Mouse (Mus musculus): ENCODE measurements around the gene Npm3.

Npm3 gene

GRCm38 (mm10) chr19:45753551-45753950, 4.2 kb upstream of the Npm3 start:
- DNase-seq (ENCODE audit: low spot score in 2 of 2), result no peak

GRCm38 (mm10) chr19:45751881-45752280, 2.5 kb upstream of the Npm3 start:
- DNase-seq (ENCODE audit: low spot score in 2 of 2), result no peak

- no peak for DNase-seq (ENCODE audit: low spot score in 2 of 2)
Observed at GRCm38 (mm10) chr19:45748691-45749242, 624 bp downstream of the Npm3 start.

GRCm38 (mm10) chr19:45748206-45748605, 1.2 kb downstream of the Npm3 start:
- DNase-seq (ENCODE audit: low spot score in 2 of 2), result no peak

GRCm38 (mm10) chr19:45747028-45747867, 2.1 kb downstream of the Npm3 start:
- peak; percentile 81 to 87 for DNase-seq (ENCODE audit: low spot score in 2 of 2)

GRCm38 (mm10) chr19:45746153-45747020, 3.0 kb downstream of the Npm3 start:
- peak; percentile 70 to 72 for DNase-seq (ENCODE audit: low spot score in 2 of 2)

- DNase-seq (ENCODE audit: low spot score in 2 of 2), result no peak
Observed at GRCm38 (mm10) chr19:45745344-45746152, 3.8 kb downstream of the Npm3 start.

GRCm38 (mm10) chr19:45743619-45744018, 5.8 kb downstream of the Npm3 start:
- DNase-seq (ENCODE audit: low spot score in 2 of 2), result no peak

- no peak for DNase-seq (ENCODE audit: low spot score in 2 of 2)
Observed at GRCm38 (mm10) chr19:45742984-45743575, 6.3 kb downstream of the Npm3 start.

GRCm38 (mm10) chr19:45742218-45742983, 7.0 kb downstream of the Npm3 start, which contains the start of gene Fgf8:
Fgf8 (minus strand) TSS chr19:45742915.
- no peak for DNase-seq (ENCODE audit: low spot score in 2 of 2)

GRCm38 (mm10) chr19:45741431-45742217, 7.8 kb downstream of the Npm3 start:
- DNase-seq (ENCODE audit: low spot score in 2 of 2), result no peak

- no peak for DNase-seq (ENCODE audit: low spot score in 2 of 2)
Observed at GRCm38 (mm10) chr19:45740817-45741216, 8.6 kb downstream of the Npm3 start.

GRCm38 (mm10) chr19:45740233-45740632, 9.2 kb downstream of the Npm3 start:
- DNase-seq (ENCODE audit: low spot score in 2 of 2), result no peak

GRCm38 (mm10) chr19:45738521-45738920, 10.9 kb downstream of the Npm3 start:
- no peak for DNase-seq (ENCODE audit: low spot score in 2 of 2)

GRCm38 (mm10) chr19:45737846-45738484, 11.4 kb downstream of the Npm3 start:
- DNase-seq (ENCODE audit: low spot score in 2 of 2), result no peak

- no peak for DNase-seq (ENCODE audit: low spot score in 2 of 2)
Observed at GRCm38 (mm10) chr19:45737208-45737845, 12.1 kb downstream of the Npm3 start.

GRCm38 (mm10) chr19:45736855-45737207, 12.6 kb downstream of the Npm3 start:
- peak in 1 of 2 experiments; percentile 30 for DNase-seq (ENCODE audit: low spot score in 2 of 2)

- no peak for DNase-seq (ENCODE audit: low spot score in 2 of 2)
Observed at GRCm38 (mm10) chr19:45736241-45736640, 13.2 kb downstream of the Npm3 start.
